Mouse (Mus musculus): ENCODE data around the gene Galnt18. TPM values are rescaled to one million over a fixed set of nuclear protein-coding genes. Genes with fewer than 3 reads are reported as not detected.
A peak's percentile ranks its signal among the peaks of the same experiment; 100 is the strongest.

Galnt18 gene
- polyA plus RNA-seq, 1 experiment from 2014 or later, result 112 TPM

DNA sequence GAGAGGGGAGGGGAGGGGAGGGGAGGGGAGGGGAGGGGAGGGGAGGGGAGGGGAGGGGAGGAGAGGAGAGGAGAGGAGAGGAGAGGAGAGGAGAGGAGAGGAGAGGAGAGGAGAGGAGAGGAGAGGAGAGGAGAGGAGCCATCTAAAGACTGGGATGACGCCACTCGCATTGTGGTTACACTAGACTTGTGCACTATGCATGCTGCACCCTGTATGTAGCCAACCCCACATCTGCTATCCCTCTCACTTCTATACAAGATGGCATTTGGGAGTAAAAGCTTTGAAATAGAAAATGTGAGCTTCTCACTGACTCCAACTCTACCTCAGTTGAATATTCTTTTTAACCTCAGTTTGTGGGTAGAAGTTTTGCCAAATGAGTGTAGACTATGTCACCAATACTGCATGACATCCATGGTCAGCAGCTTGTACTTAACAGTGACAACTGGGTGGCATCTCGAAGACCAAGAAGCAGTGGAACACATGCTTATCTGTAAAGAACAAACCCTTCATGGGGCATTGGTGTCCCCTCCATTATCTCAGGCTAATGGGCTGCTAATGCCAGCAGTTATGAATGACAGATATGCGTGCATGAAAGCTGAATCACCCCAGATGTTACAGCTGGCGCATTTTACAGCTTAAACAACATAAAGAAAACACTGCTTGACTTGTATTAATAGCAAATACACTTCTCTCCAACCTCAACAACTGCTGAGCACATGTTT lies 65.0 kb downstream of the Galnt18 start:
- ATAC-seq, result no peak
- Histone ChIP-seq H3K4me3 (ENCODE audit: low read depth, low read length) (no peak overlapping the region), H3K27me3 (replicated peaks; ENCODE audit: insufficient read depth, low read length) (no peaks in the 10 kb centered on the region), H3K9ac (replicated peaks; ENCODE audit: low read depth) (no peak overlapping the region), H3K27ac (ENCODE audit: low read length) (peak overlapping the region; percentile 20; the same call in 1 of the 2 replicates), H3K4me1 (ENCODE audit: insufficient read depth, low read depth, low read length) (peaks cover 15% of the 10 kb centered on the region; the same call in 1 of the 2 replicates), H3K4me2 (replicated peaks; ENCODE audit: low read depth, low read length) (no peak overlapping the region), H3K36me3 (ENCODE audit: insufficient read depth, low read length) (no peaks in the 10 kb centered on the region), H3K9me3 (ENCODE audit: low read length) (no peaks in the 10 kb centered on the region)
- WGBS, result 79% methylated on average over 5 of the region's 5 CpGs
- TF ChIP-seq EP300 (IDR thresholded peaks at IDR 0.05), result no peak
- TF ChIP-seq CTCF (IDR thresholded peaks at IDR 0.05), result no peak
- no peak for DNase-seq (ENCODE audit: low spot score)

GRCm38 (mm10) chr7:111713828-111714600 lies 65.8 kb downstream of the Galnt18 start:
- no peak overlapping the region for H3K4me2 ChIP-seq (replicated peaks; ENCODE audit: low read depth, low read length)
- H3K27me3 ChIP-seq (replicated peaks; ENCODE audit: insufficient read depth, low read length), result no peaks in the 10 kb centered on the region
- H3K4me1 ChIP-seq (ENCODE audit: insufficient read depth, low read depth, low read length), result peaks cover 17% of the 10 kb centered on the region; the same call in 1 of the 2 replicates
- TF ChIP-seq EP300 (IDR thresholded peaks at IDR 0.05) (peak; percentile 92), CTCF (IDR thresholded peaks at IDR 0.05) (no peak)
- peak overlapping the region; percentile 57 for H3K27ac ChIP-seq (ENCODE audit: low read length)
- no peak overlapping the region for H3K9ac ChIP-seq (replicated peaks; ENCODE audit: low read depth)
- no peak overlapping the region for H3K4me3 ChIP-seq (ENCODE audit: low read depth, low read length)
- peak; percentile 84 for ATAC-seq
- peak; percentile 72 for DNase-seq (ENCODE audit: low spot score)
- 33% methylated on average over 3 of the region's 3 CpGs for WGBS
- H3K9me3 ChIP-seq (ENCODE audit: low read length), result no peaks in the 10 kb centered on the region
- no peaks in the 10 kb centered on the region for H3K36me3 ChIP-seq (ENCODE audit: insufficient read depth, low read length)

DNA sequence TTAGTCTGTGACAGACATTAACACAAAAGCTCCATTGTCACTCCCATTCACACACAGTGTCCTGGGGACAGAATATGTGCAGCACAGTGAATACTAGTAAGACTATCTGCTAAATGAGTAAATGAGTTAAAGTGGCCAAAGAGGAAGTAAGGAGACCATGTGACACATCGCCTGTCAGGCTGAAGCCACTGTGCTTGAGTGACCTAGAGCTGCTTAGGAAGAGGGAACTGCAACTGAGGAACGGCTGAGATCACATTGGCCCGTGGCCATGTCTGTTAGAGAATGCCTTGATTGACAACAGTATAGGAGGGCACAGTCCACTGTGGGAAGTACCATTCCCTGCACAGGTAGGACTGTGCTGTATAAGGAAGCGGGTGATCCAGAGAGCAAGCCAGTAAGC lies 67.0 kb downstream of the Galnt18 start:
- Histone ChIP-seq H3K4me3 (ENCODE audit: low read depth, low read length) (no peak overlapping the region), H3K4me1 (ENCODE audit: insufficient read depth, low read depth, low read length) (peaks cover 16% of the 10 kb centered on the region; the same call in 1 of the 2 replicates), H3K27me3 (replicated peaks; ENCODE audit: insufficient read depth, low read length) (no peaks in the 10 kb centered on the region), H3K27ac (ENCODE audit: low read length) (no peak overlapping the region), H3K36me3 (ENCODE audit: insufficient read depth, low read length) (no peaks in the 10 kb centered on the region), H3K9ac (replicated peaks; ENCODE audit: low read depth) (no peak overlapping the region), H3K4me2 (replicated peaks; ENCODE audit: low read depth, low read length) (no peak overlapping the region), H3K9me3 (ENCODE audit: low read length) (no peaks in the 10 kb centered on the region)
- DNase-seq (ENCODE audit: low spot score), result no peak
- TF ChIP-seq EP300 (IDR thresholded peaks at IDR 0.05) (no peak), CTCF (IDR thresholded peaks at IDR 0.05) (no peak)
- no peak for ATAC-seq
- WGBS, result 72% methylated on average over 4 of the region's 4 CpGs

DNA sequence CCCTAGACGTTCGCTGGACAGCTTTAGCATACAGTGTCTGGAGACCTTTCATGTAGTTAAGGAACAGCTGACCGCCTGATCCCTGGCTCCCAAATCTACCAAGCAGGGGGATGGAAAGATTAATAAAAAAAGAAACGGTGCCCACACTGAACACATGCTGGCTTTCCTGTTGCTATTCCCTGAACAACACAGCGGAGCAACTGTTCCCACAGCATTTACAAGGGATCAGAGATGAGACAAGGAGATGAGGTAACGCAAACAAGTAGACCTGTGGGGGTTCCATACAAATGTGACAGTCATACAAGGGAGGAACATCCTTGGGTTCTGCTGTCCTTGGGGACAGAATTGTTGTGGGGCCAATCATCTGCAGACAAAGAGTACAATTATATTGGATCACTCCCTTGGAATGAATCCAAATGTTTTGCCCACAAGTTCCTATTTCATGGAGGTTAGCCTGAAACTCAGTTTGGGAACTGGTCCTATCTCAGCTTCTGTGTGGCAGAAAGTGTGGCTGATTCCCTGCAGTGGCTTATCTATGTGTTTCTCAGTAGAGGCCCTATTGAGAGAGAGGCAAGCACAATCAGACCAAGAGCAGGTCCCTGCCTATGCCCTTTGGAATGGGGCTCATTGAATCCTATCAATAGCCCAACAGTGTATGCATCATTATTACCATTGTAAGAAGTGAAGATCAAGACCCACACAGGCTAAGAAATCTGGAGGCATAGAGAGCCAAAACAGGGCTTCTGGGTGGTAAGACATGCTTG lies 68.5 kb downstream of the Galnt18 start:
- no peak overlapping the region for H3K27ac ChIP-seq (ENCODE audit: low read length)
- whole genome bisulfite sequencing, result 69% methylated on average over 6 of the region's 6 CpGs
- ATAC-seq, result no peak
- no peak for TF ChIP-seq EP300 (IDR thresholded peaks at IDR 0.05)
- TF ChIP-seq CTCF (IDR thresholded peaks at IDR 0.05), result no peak
- H3K9me3 ChIP-seq (ENCODE audit: low read length), result no peaks in the 10 kb centered on the region
- H3K36me3 ChIP-seq (ENCODE audit: insufficient read depth, low read length), result no peaks in the 10 kb centered on the region
- no peak overlapping the region for H3K4me3 ChIP-seq (ENCODE audit: low read depth, low read length)
- H3K4me2 ChIP-seq (replicated peaks; ENCODE audit: low read depth, low read length), result no peak overlapping the region
- H3K9ac ChIP-seq (replicated peaks; ENCODE audit: low read depth), result no peak overlapping the region
- no peak for DNase-seq (ENCODE audit: low spot score)
- no peaks in the 10 kb centered on the region for H3K27me3 ChIP-seq (replicated peaks; ENCODE audit: insufficient read depth, low read length)
- H3K4me1 ChIP-seq (ENCODE audit: insufficient read depth, low read depth, low read length), result peaks cover 16% of the 10 kb centered on the region; the same call in 1 of the 2 replicates

DNA sequence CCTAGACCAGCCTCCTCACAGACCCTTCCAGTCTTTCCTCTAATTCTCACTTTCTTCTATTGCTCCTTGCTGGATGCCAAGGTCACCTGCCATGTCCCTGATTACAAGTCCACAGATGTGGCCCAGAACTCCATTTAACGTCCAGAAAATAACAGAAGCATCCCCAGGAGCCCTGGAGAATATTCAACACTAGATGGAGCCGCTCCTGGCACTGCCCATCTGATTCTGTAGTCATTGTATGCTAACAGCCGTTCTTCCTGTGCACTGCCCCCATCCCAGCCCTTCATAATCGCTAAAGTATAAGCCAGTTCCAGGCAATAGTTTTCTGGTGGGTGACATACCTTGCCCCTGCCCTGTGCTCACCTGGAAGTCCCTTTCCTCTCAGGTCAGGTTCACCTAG lies 69.5 kb downstream of the Galnt18 start:
- peak; percentile 22 for DNase-seq (ENCODE audit: low spot score)
- Histone ChIP-seq H3K4me3 (ENCODE audit: low read depth, low read length) (no peak overlapping the region), H3K9me3 (ENCODE audit: low read length) (no peaks in the 10 kb centered on the region), H3K27me3 (replicated peaks; ENCODE audit: insufficient read depth, low read length) (no peaks in the 10 kb centered on the region), H3K4me2 (replicated peaks; ENCODE audit: low read depth, low read length) (no peak overlapping the region), H3K27ac (ENCODE audit: low read length) (0 out of 2 replicates have a peak overlapping the region, but pooled peaks have one; percentile 33), H3K36me3 (ENCODE audit: insufficient read depth, low read length) (no peaks in the 10 kb centered on the region), H3K4me1 (ENCODE audit: insufficient read depth, low read depth, low read length) (peaks cover 16% of the 10 kb centered on the region; the same call in 1 of the 2 replicates), H3K9ac (replicated peaks; ENCODE audit: low read depth) (no peak overlapping the region)
- WGBS, result 22% methylated on average over 4 of the region's 4 CpGs
- no peak for ATAC-seq
- TF ChIP-seq EP300 (IDR thresholded peaks at IDR 0.05) (no peak), CTCF (IDR thresholded peaks at IDR 0.05) (peak; percentile 66)

DNA sequence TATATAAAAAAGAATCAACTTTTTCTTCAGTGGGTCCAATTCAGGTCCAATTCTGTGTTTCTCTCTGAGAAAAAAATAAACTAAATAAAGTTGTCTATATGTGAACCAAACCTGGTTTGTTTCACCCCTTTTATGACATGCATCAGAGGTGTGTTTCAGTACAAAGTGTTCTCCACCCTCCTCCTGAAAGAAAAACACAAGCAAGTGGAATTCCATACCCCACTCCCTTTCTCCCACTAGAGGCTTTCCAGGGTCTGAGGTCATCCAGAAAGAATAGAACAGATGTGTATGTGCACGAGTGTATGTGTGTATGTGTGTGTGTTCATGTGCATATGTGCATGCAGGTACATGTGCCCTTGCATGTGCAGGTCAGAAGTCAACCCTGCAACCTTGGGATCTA lies 71.2 kb downstream of the Galnt18 start:
- Histone ChIP-seq H3K4me3 (ENCODE audit: low read depth, low read length) (no peak overlapping the region), H3K4me2 (replicated peaks; ENCODE audit: low read depth, low read length) (no peak overlapping the region), H3K36me3 (ENCODE audit: insufficient read depth, low read length) (no peaks in the 10 kb centered on the region), H3K27ac (ENCODE audit: low read length) (no peak overlapping the region), H3K9ac (replicated peaks; ENCODE audit: low read depth) (no peak overlapping the region), H3K27me3 (replicated peaks; ENCODE audit: insufficient read depth, low read length) (no peaks in the 10 kb centered on the region), H3K4me1 (ENCODE audit: insufficient read depth, low read depth, low read length) (peaks cover 13% of the 10 kb centered on the region; the same call in 1 of the 2 replicates), H3K9me3 (ENCODE audit: low read length) (no peaks in the 10 kb centered on the region)
- DNase-seq (ENCODE audit: low spot score), result peak; percentile 56
- WGBS, result 38% methylated on average over 1 of the region's 1 CpGs
- ATAC-seq, result peak; percentile 63
- TF ChIP-seq CTCF (IDR thresholded peaks at IDR 0.05) (no peak), EP300 (IDR thresholded peaks at IDR 0.05) (peak; percentile 67)
